Mouse (Mus musculus) liver, adult 2 months (tissue): ENCODE data around the gene Heatr4.

Experiments
- CTCF ChIP-seq: fragments of 200-500 bp; IDR thresholded peaks from 2 replicates; pipeline ENCODE4 v1.5.1; 2011; ENCODE audit warnings: low read depth, low read length, control low read depth
- POLR2A ChIP-seq: fragments of 200-500 bp; IDR thresholded peaks from 2 replicates; pipeline ENCODE4 v1.6.1; 2011; ENCODE audit warnings: low read length, control low read depth; ENCODE audit not compliant: insufficient read depth; ENCODE audit errors: extremely low read depth

- TF ChIP-seq CTCF, result no peak
- TF ChIP-seq POLR2A, result no peak
Observed at GRCm38 (mm10) chr12:83949776-83950492, 34.7 kb downstream of the Heatr4 start.
